Comparison of ENCODE assay signal across 9 mouse cellular contexts in genomic region chr19:10198723-10199122, GRCm38 (mm10). TPM values are rescaled to one million over a fixed set of nuclear protein-coding genes. Genes with fewer than 3 reads are reported as not detected.
A peak's percentile ranks its signal among the peaks of the same experiment; 100 is the strongest.
DNase-seq lines count a peak whose midpoint lies in the region; ATAC-seq and TF ChIP-seq lines count a peak whose summit lies in the region.
"Had no signal": no experiment of that assay in that cellular context is flagged by ENCODE, and none has a peak within 500 bp of the region (broad histone marks: within the 10 kb centered on the region; RNA-seq: fewer than 3 reads in every experiment).

No protein-coding gene starts in this region.

- no peak overlapping the region for H3K4me3 ChIP-seq in gastrocnemius, adult 2 months
- no peak overlapping the region for H3K4me3 ChIP-seq in liver, embryonic 15.5 days (replicated peaks)
- H3K4me3 ChIP-seq: erythroblast, embryonic 14.5 days had no signal

- no peak overlapping the region for H3K9ac ChIP-seq in liver, embryonic 15.5 days

- H3K27ac ChIP-seq in gastrocnemius, adult 2 months: no peak overlapping the region
- H3K27ac ChIP-seq in liver, embryonic 15.5 days (replicated peaks): peak overlapping the region; percentile 38; the same call in 1 of the 2 replicates

- H3K27me3 ChIP-seq in liver, embryonic 15.5 days: no peaks in the 10 kb centered on the region

- no peaks in the 10 kb centered on the region for H3K9me3 ChIP-seq in liver, embryonic 15.5 days (replicated peaks)

- 22% methylated on average over 3 of the region's 3 CpGs for WGBS in liver, embryonic 15.5 days (ENCODE audit: insufficient replicate concordance)

- intact Hi-C loops in gastrocnemius, adult 2 months (cut with DNase I): loop anchor here (2.0 kb wide), 1 partner anchor 198 kb away; the partner anchor contains the start of genes Best1 and Rab3il1

- peaks cover 85% of the 10 kb centered on the region for H3K36me3 ChIP-seq in liver, embryonic 15.5 days (replicated peaks)

- H3K4me1 ChIP-seq in liver, embryonic 15.5 days (replicated peaks): peaks cover 55% of the 10 kb centered on the region

- TF ChIP-seq CTCF in gastrocnemius, adult 2 months (IDR thresholded peaks at IDR 0.05): peak; percentile 92

- ATAC-seq in liver, embryonic 15.5 days (ENCODE audit: insufficient read depth): no peak
- peak; percentile 80 for ATAC-seq in neutrophil, adult 5-6 weeks (ENCODE audit: extremely low read depth, insufficient number of reproducible peaks, low FRiP score, poor library complexity, severe bottlenecking)

- H3K4me2 ChIP-seq in liver, embryonic 15.5 days: no peak overlapping the region

- DNase-seq in 3T3-L1 (ENCODE audit: low read depth, low spot score): peak; percentile 93
- DNase-seq in R1 (ENCODE audit: low read depth, low spot score): peak; percentile 86
- peak; percentile 76 to 88 for DNase-seq in cerebellum, postnatal 25 days
- DNase-seq in gastrocnemius, adult 2 months: peak; percentile 86
- peak; percentile 64 to 82 for DNase-seq in kidney, adult 8-10 months
- peak; percentile 94 for DNase-seq in testis, postnatal 10 days (ENCODE audit: low spot score)

RNA-seq across cellular contexts. Expression of gene Tmem258, which starts 5.1 kb away (rescaled TPM):
- total RNA-seq in gastrocnemius, adult 2 months (2021): 10 to 100 TPM; 80.3 to 98.7 TPM
- polyA plus RNA-seq in liver, embryonic 15.5 days (2015; fragmentation: Nextera tagmentation; extraction: Ambion mirVana): 254 and 296 TPM in 2 replicates
- total RNA-seq in neutrophil, adult 5-6 weeks (2017): 57.5 and 74.8 TPM in 2 replicates

RNA-seq across cellular contexts. Expression of gene Fen1, which starts 5.2 kb away (rescaled TPM):
- total RNA-seq in gastrocnemius, adult 2 months (2021): 1 to 10 TPM; 4.0 to 4.3 TPM
- polyA plus RNA-seq in liver, embryonic 15.5 days (2015; fragmentation: Nextera tagmentation; extraction: Ambion mirVana): 136 and 142 TPM in 2 replicates
- 17.2 and 18.9 TPM in 2 replicates for total RNA-seq in neutrophil, adult 5-6 weeks (2017)

RNA-seq across cellular contexts. Expression of gene Fads1, which starts 16.0 kb away (rescaled TPM):
- total RNA-seq in gastrocnemius, adult 2 months (2021): 1 to 10 TPM; 4.2 to 9.9 TPM
- 73.6 and 80.7 TPM in 2 replicates for polyA plus RNA-seq in liver, embryonic 15.5 days (2015; fragmentation: Nextera tagmentation; extraction: Ambion mirVana)
- total RNA-seq in neutrophil, adult 5-6 weeks (2017): 0.23 and 3.2 TPM in 2 replicates

RNA-seq across cellular contexts. Expression of gene Myrf, which starts 41.8 kb away (rescaled TPM):
- not detected for total RNA-seq in gastrocnemius, adult 2 months (2021)
- 2.6 and 3.2 TPM in 2 replicates for polyA plus RNA-seq in liver, embryonic 15.5 days (2015; fragmentation: Nextera tagmentation; extraction: Ambion mirVana)
- total RNA-seq in neutrophil, adult 5-6 weeks (2017): 0.12 TPM in 1 of 2 replicates, not detected in the other
